Mouse (Mus musculus) small intestine, adult 2 months (tissue): Measurements from ENCODE around the gene Gm4871.
"Not testable (repeated sequence)": the region's sequence is repeated elsewhere in the genome, so short reads cannot be mapped to it uniquely, and the experiment has no call there.

Experiments
- CTCF ChIP-seq: fragments of 200-500 bp; IDR thresholded peaks from 2 replicates; pipeline ENCODE4 v1.5.1; 2012; ENCODE audit warnings: low read depth, mild to moderate bottlenecking, control low read depth, inconsistent platforms, low read length, moderate library complexity, mixed read lengths; ENCODE audit not compliant: insufficient replicate concordance, insufficient read length; ENCODE audit errors: extremely low read depth
- POLR2A ChIP-seq: fragments of 200-500 bp; IDR thresholded peaks from 2 replicates; pipeline ENCODE4 v1.6.1; 2012; ENCODE audit warnings: low read depth, mild to moderate bottlenecking, control low read depth, inconsistent platforms, low read length, moderate library complexity

DNA sequence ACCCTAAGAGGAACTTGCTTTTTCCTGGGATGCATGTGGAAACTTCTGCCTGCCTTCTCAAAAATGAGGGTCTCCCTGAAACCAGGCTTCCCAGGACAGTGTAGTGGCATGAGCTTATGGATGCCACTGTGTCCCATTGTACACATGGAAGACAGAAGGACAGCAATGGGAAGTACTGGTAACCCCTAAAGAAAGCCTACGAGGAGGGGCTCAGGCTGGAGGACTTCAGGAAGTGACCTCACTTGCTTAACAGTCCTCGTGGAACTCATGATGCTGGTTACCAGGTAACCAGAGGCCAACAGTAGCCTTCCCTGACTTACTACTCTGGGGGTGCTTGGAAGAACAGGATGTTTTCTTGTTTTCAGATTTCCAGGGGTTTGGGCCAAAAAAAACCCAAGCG lies 10.1 kb upstream of the Gm4871 start, which contains the start of gene 1700018F24Rik:
- TF ChIP-seq CTCF, POLR2A: not testable (repeated sequence)
